Mouse (Mus musculus): Measurements from ENCODE around the gene Gdf2.

DNA sequence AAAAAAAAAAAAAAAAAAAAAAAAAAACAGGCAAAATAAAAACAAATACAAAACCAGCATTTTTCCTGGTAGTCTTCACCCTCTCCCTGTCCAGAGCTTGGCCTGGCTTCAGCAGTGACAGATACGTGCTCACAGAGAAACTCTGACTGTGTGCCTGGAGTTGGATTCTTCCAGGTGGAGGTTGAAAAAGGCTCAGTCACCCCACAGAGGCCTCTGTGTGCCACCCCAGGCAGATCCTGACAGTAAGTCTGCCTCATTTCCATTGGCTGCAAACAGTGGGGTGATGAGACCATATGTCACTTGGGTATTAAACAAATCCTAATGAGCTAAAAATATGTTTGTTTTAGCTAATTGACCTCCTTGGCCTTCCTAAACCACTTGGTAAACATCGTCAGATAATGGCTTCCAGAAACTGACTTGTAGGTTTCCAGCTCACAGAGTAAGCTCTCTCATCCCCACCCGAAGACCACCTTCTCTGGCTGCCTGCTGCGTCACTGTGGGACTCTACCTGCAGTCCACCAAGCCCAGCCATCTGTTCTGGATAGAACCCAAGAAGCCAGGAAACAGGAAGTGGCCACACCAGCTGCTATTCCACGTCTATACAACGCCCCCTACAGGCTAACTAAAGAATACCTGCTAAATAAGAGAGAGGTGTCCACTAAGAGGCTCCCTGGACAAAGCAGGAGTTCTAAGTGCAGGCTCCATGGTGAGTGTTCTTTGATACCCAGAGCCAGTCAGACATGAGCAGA lies 11.6 kb downstream of the Gdf2 start:
- TF ChIP-seq POLR2A (IDR thresholded peaks at IDR 0.05; ENCODE audit: insufficient read depth, low read length) (no peak), CTCF (IDR thresholded peaks at IDR 0.05; ENCODE audit: low read depth, low read length) (no peak)

All from ES-Bruce4 (cell line).